Mouse (Mus musculus) ovary, postnatal 36 days (tissue): ENCODE measurements at regions not wholly inside any gene's neighbourhood (a gene's known extent, or its start where the extent isn't known, plus 50 kb on each side); places are given as distances from the start of the nearest gene placed in this dataset.

ENCODE experiments used
- DNase-seq: peaks from one replicate; pipeline ENCODE4 v3.0.0; 2022; ENCODE audit warnings: low spot score, mixed read lengths

DNA sequence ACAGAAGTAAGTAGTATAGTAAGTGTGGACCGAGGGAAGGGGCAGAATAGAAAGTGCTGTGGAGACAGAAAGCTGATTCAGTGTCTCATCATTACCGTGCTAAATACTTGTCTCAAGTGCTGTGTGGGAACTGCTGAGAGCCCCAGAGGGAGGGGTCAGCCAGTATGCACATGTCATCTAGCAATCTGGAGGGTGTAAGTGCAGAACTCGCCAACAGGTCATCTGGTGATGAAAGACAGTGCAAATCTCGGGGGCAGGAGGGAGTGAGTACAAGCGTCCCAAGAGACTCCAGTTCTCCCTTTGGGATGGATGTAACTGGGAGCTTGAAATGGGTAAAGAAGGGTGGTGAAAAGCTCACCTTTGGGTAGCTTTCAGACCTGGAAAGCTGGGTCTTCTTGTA is 535.7 kb downstream of the Bcl11a start:
- no peak for DNase-seq

- DNase-seq = no peak
Observed at GRCm38 (mm10) chr11:24615436-24615835, 537.6 kb downstream of the Bcl11a start.

- no peak for DNase-seq
Observed at GRCm38 (mm10) chr11:24618586-24618985, 540.7 kb downstream of the Bcl11a start.

GRCm38 (mm10) chr11:24619021-24619420 is 541.2 kb downstream of the Bcl11a start:
- no peak for DNase-seq

DNA sequence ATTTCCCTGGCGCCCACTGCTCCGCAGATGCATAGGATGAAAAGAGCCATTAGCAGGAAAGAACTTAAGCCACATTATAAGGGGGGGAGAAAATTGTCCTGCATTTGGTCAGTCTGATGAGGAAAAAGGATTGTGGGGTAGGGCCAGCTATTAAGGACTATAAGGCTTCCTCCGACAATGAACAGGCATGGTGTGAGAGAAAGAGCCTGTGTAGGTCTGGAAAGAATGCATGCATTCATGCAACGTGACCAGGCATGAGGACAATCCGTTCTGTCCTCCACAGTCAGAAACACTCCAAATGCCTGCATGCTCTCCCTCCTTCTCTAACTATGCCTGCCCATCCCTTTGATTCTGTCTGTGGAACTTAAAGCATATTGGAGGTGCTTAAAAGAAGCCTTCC is 550.8 kb downstream of the Bcl11a start:
- DNase-seq = no peak

DNA sequence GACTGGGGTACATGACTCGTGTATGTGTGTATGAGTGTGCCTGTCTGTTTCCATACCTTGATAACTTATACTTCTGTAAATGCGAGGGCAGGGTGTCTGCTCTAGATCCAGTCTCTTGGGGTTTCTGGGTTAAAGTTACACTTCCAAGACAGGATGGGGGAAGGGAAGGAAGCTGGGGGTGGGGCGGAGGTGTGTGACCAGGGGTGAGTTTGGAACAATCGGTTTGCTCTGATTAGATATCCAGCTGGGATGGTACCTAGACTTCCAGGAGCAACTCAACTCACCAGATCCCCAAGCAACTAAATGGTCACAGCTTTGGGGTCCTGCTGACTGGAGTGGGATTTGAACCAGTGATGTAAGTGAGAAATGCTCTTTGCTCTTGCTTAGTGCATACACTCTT is 551.6 kb downstream of the Bcl11a start:
- DNase-seq = no peak

DNA sequence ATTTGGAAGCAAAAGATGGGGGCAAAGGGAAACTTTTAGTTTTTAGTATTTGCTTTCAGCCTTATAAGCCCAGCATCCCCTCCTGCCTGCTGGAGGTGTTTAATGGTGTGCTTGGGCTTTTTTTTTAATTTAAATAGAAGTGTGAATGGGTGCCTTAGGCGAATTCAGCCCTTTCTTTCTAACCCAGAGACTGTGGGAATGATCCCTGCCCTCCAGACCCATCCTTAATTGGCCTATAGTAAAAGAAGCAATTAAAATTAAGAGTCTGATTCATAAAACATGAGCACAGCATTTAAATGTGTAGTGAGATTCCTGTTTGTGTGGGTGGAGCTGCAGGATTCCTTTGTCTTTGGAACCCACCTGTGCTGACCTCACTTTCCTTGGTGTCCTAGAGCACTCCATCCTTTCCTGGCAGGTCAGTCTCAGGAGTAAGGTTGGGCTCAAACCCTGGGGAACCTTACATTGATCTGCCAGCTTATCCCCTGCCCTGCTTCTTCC is 552.6 kb downstream of the Bcl11a start:
- DNase-seq = no peak

DNA sequence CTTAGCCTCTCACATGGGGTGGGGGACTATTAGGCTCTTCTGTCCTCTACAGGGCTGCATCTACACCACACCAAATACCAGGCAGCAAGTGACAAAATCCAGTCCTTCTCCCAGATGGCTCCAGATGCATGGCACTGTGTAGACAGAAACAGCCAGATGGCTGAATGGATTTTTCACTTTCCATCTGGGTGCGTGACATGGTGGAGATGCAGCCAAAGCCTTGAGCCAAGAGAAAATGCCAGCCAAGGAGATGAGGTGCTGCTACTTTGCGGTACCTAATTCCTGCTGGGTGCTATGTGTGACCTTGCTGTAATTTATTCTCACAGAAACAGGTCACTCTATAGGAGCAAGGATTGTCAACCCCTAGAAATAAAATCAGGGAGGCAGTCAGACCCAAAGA is 553.8 kb downstream of the Bcl11a start:
- no peak for DNase-seq

DNA sequence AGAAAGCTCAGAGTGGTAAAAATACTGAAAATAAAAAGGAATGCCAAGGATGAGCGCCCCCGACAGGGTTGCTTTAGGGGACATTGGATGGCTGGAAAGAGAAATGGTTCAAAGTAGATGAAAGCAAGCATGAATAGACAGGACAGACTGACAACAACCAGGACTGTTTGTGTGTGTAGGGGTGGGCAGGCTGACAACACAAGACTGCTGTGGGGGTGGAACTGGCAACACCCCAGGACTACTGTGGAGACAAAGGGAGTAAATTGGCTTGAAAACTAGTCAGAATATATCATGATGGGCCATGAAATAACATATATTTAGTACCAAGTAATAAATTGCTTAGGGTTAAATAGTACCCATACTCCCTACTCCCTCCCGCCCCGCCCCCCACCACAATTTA is 558.9 kb downstream of the Bcl11a start:
- no peak for DNase-seq

GRCm38 (mm10) chr11:24643439-24644109 is 565.7 kb downstream of the Bcl11a start:
- DNase-seq = no peak

DNA sequence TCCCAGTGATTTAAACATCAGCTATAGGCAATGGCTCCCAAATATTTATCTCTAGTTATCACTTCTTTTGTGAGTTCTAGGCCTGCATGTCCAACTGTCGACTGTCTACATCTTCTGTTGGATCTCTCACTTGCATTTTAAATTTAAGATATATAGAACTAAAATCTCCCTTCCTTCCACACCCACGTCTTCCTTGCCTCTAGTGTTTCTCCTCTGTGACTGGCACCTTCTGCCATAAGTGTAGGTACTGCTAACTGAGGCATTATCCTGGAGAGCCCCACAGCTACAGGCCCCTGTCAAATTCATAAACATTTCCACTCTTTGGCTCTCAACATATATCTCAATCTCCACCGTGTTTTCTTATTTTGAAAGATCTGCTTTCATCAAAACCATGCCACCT is 575.0 kb downstream of the Bcl11a start:
- DNase-seq = no peak

- DNase-seq = no peak
Observed at GRCm38 (mm10) chr11:24664082-24664481, 586.2 kb downstream of the Bcl11a start.

GRCm38 (mm10) chr11:24665310-24665709 is 587.5 kb downstream of the Bcl11a start:
- no peak for DNase-seq

- no peak for DNase-seq
Observed at GRCm38 (mm10) chr11:24671662-24672061, 593.8 kb downstream of the Bcl11a start.

GRCm38 (mm10) chr11:24673248-24674207 is 595.7 kb downstream of the Bcl11a start:
- no peak for DNase-seq

- DNase-seq = no peak
Observed at GRCm38 (mm10) chr11:24674208-24674571, 596.3 kb downstream of the Bcl11a start.

GRCm38 (mm10) chr11:24677016-24677415 is 599.2 kb downstream of the Bcl11a start:
- no peak for DNase-seq

GRCm38 (mm10) chr11:24679581-24679980 is 601.7 kb downstream of the Bcl11a start:
- no peak for DNase-seq

DNA sequence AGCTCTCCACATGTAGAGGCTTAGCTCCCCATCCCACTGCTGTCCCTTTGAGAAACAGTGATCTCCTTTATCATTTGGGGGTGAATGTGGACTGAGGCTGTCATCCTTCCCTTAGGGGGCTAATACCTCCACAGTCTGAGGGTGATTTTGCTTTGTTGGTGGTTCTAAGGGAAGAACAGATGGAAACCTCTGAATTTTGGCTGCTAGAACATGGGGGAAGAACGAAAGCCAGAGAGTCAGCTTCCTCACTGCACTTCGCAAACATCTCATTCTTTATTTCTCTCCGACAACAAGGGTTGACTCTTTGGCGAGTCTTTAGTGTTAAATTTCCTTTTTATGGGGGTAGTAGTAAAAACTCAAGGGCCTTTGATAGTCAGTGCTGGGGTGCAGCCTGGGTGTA is 604.6 kb downstream of the Bcl11a start:
- DNase-seq = no peak

DNA sequence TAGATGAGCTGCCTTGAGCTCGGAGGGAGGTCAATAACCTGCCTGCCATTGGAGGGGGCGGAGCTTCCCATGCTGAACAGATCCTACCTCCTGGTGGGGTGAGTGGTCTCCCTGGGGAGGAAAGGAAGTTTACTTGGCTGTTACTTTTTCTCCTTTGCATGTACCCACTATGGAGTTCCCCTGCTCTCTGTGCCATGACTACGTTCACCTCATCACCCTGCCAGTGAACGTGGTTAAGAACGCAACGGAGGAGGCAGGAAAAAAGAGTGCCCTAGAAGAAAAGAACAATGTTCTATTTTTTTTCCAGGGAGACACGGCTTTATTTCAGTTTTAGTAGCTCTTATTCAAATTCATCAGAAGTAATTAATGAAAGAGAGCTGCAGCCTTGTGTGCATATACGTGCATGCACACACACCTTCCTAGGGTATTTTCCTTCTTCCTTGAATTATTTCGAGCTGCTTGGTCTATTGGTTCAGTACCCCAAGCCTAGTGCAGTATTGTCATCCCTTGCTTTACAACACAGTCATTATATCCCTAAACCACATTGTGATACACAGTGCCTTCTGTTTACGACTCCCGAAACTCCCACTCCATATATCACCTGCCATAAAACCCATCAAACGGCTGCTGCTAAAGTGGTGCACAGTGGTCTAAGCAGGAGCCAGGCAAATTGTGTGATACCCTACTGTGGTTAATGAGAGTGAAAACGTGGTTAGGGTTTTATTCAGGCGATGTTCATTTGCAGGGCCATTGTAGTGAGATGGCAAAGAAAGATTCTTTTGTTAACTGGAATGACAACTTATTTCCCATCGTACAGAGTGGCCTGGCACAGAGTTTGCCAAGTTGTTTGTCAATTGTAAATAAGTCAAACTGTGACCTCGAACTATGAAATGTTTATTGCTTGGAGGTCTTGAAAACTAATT is 608.0 kb downstream of the Bcl11a start:
- no peak for DNase-seq

GRCm38 (mm10) chr11:24688160-24688782 is 610.4 kb downstream of the Bcl11a start:
- no peak for DNase-seq
